Mouse (Mus musculus): ENCODE measurements around the gene Adgrg3. TPM values are rescaled to one million over a fixed set of nuclear protein-coding genes. Genes with fewer than 3 reads are reported as not detected.

The Adgrg3 gene
- polyA plus RNA-seq, 1 experiment from 2014 or later: 2.7 TPM

GRCm38 (mm10) chr8:95084261-95084660, 66.8 kb downstream of the Adgrg3 start:
- H3K27ac ChIP-seq (replicated peaks; ENCODE audit: low read depth, low read length): no peak overlapping the region
- H3K4me3 ChIP-seq (ENCODE audit: low read depth, low read length): no peak overlapping the region
- H3K27me3 ChIP-seq (ENCODE audit: control insufficient read depth, insufficient read depth, low read length): no peaks in the 10 kb centered on the region
- no peak overlapping the region for H3K4me2 ChIP-seq (ENCODE audit: low read depth, severe bottlenecking)
- ATAC-seq (ENCODE audit: insufficient number of reproducible peaks, low FRiP score, low TSS enrichment, low read depth) (no peak), DNase-seq (ENCODE audit: low spot score) (no peak)
- peaks cover 6% of the 10 kb centered on the region; the same call in 1 of the 2 replicates for H3K36me3 ChIP-seq (ENCODE audit: control insufficient read depth, insufficient read depth, low read length)
- peaks cover 7% of the 10 kb centered on the region; the same call in 1 of the 2 replicates for H3K4me1 ChIP-seq (ENCODE audit: control insufficient read depth, insufficient read depth, low read length)
- WGBS: 88% methylated on average over 4 of the region's 4 CpGs
- H3K9ac ChIP-seq (ENCODE audit: low read length): no peak overlapping the region
- H3K9me3 ChIP-seq (ENCODE audit: control insufficient read depth, low read length): no peaks in the 10 kb centered on the region

GRCm38 (mm10) chr8:95084744-95085431, 67.4 kb downstream of the Adgrg3 start:
- H3K27me3 ChIP-seq (ENCODE audit: control insufficient read depth, insufficient read depth, low read length): no peaks in the 10 kb centered on the region
- H3K9me3 ChIP-seq (ENCODE audit: control insufficient read depth, low read length): no peaks in the 10 kb centered on the region
- H3K27ac ChIP-seq (replicated peaks; ENCODE audit: low read depth, low read length): no peak overlapping the region
- no peak overlapping the region for H3K4me2 ChIP-seq (ENCODE audit: low read depth, severe bottlenecking)
- no peak for DNase-seq (ENCODE audit: low spot score)
- H3K4me3 ChIP-seq (ENCODE audit: low read depth, low read length): no peak overlapping the region
- H3K36me3 ChIP-seq (ENCODE audit: control insufficient read depth, insufficient read depth, low read length): peaks cover 6% of the 10 kb centered on the region; the same call in 1 of the 2 replicates
- peaks cover 7% of the 10 kb centered on the region; the same call in 1 of the 2 replicates for H3K4me1 ChIP-seq (ENCODE audit: control insufficient read depth, insufficient read depth, low read length)
- ATAC-seq (ENCODE audit: insufficient number of reproducible peaks, low FRiP score, low TSS enrichment, low read depth): no peak
- WGBS: 89% methylated on average over 10 of the region's 10 CpGs
- no peak overlapping the region for H3K9ac ChIP-seq (ENCODE audit: low read length)

- H3K27me3 ChIP-seq (ENCODE audit: control insufficient read depth, insufficient read depth, low read length): no peaks in the 10 kb centered on the region
- H3K9ac ChIP-seq (ENCODE audit: low read length): no peak overlapping the region
- ATAC-seq (ENCODE audit: insufficient number of reproducible peaks, low FRiP score, low TSS enrichment, low read depth) (no peak), DNase-seq (ENCODE audit: low spot score) (no peak)
- no peak overlapping the region for H3K4me3 ChIP-seq (ENCODE audit: low read depth, low read length)
- H3K27ac ChIP-seq (replicated peaks; ENCODE audit: low read depth, low read length): no peak overlapping the region
- peaks cover 7% of the 10 kb centered on the region; the same call in 1 of the 2 replicates for H3K4me1 ChIP-seq (ENCODE audit: control insufficient read depth, insufficient read depth, low read length)
- 85% methylated on average over 7 of the region's 7 CpGs for WGBS
- no peaks in the 10 kb centered on the region for H3K9me3 ChIP-seq (ENCODE audit: control insufficient read depth, low read length)
- H3K4me2 ChIP-seq (ENCODE audit: low read depth, severe bottlenecking): no peak overlapping the region
- H3K36me3 ChIP-seq (ENCODE audit: control insufficient read depth, insufficient read depth, low read length): peaks cover 6% of the 10 kb centered on the region; the same call in 1 of the 2 replicates
Measured at GRCm38 (mm10) chr8:95085432-95086141, 68.1 kb downstream of the Adgrg3 start.

- DNase-seq (ENCODE audit: low spot score): no peak
- no peak overlapping the region for H3K27ac ChIP-seq (replicated peaks; ENCODE audit: low read depth, low read length)
- H3K4me2 ChIP-seq (ENCODE audit: low read depth, severe bottlenecking): no peak overlapping the region
- H3K9me3 ChIP-seq (ENCODE audit: control insufficient read depth, low read length): no peaks in the 10 kb centered on the region
- no peak overlapping the region for H3K9ac ChIP-seq (ENCODE audit: low read length)
- no peak overlapping the region for H3K4me3 ChIP-seq (ENCODE audit: low read depth, low read length)
- 88% methylated on average over 4 of the region's 4 CpGs for WGBS
- no peaks in the 10 kb centered on the region for H3K27me3 ChIP-seq (ENCODE audit: control insufficient read depth, insufficient read depth, low read length)
- no peaks in the 10 kb centered on the region for H3K4me1 ChIP-seq (ENCODE audit: control insufficient read depth, insufficient read depth, low read length)
- no peak for ATAC-seq (ENCODE audit: insufficient number of reproducible peaks, low FRiP score, low TSS enrichment, low read depth)
- H3K36me3 ChIP-seq (ENCODE audit: control insufficient read depth, insufficient read depth, low read length): peaks cover 9% of the 10 kb centered on the region
Measured at GRCm38 (mm10) chr8:95093574-95093973, 76.1 kb downstream of the Adgrg3 start.

Other genes with a start within 250 kb of the Adgrg3 start
- 5.2 and 6.3 TPM in 2 replicates for gene Cx3cl1, start 245.7 kb upstream of the Adgrg3 start, polyA plus RNA-seq (2014; fragmentation: Nextera tagmentation; extraction: Ambion mirVana)
- not detected in 2 replicates for gene Ccl17, start 207.2 kb upstream of the Adgrg3 start, polyA plus RNA-seq (2014; fragmentation: Nextera tagmentation; extraction: Ambion mirVana)
- gene Coq9, start 179.4 kb upstream of the Adgrg3 start, polyA plus RNA-seq (2014; fragmentation: Nextera tagmentation; extraction: Ambion mirVana): 63.5 and 64.0 TPM in 2 replicates
- gene Ciapin1, start 179.3 kb upstream of the Adgrg3 start, polyA plus RNA-seq (2014; fragmentation: Nextera tagmentation; extraction: Ambion mirVana): 129 and 131 TPM in 2 replicates
- 178 and 189 TPM in 2 replicates for gene Polr2c, start 160.2 kb upstream of the Adgrg3 start, polyA plus RNA-seq (2014; fragmentation: Nextera tagmentation; extraction: Ambion mirVana)
- gene Dok4, start 141.4 kb upstream of the Adgrg3 start, polyA plus RNA-seq (2014; fragmentation: Nextera tagmentation; extraction: Ambion mirVana): 14.6 and 16.4 TPM in 2 replicates
- gene Ccdc102a, start 99.6 kb upstream of the Adgrg3 start, polyA plus RNA-seq (2014; fragmentation: Nextera tagmentation; extraction: Ambion mirVana): 38.0 and 39.2 TPM in 2 replicates
- gene Adgrg5, start 94.0 kb upstream of the Adgrg3 start, polyA plus RNA-seq (2014; fragmentation: Nextera tagmentation; extraction: Ambion mirVana): 0.21 TPM in 1 of 2 replicates, not detected in the other
- gene Adgrg1, start 42.9 kb upstream of the Adgrg3 start, polyA plus RNA-seq (2014; fragmentation: Nextera tagmentation; extraction: Ambion mirVana): 10.6 and 11.1 TPM in 2 replicates
- gene Drc7, start 37.4 kb downstream of the Adgrg3 start, polyA plus RNA-seq (2014; fragmentation: Nextera tagmentation; extraction: Ambion mirVana): 0.11 and 0.18 TPM in 2 replicates
- 23.6 and 31.7 TPM in 2 replicates for gene Katnb1, start 63.5 kb downstream of the Adgrg3 start, polyA plus RNA-seq (2014; fragmentation: Nextera tagmentation; extraction: Ambion mirVana)
- gene Kifc3, start 185.1 kb downstream of the Adgrg3 start, polyA plus RNA-seq (2014; fragmentation: Nextera tagmentation; extraction: Ambion mirVana): 7.3 and 10.1 TPM in 2 replicates

All from limb, embryonic 11.5 days (tissue).